Mouse (Mus musculus): ENCODE data around the gene Lrrc74b. TPM values are rescaled to one million over a fixed set of nuclear protein-coding genes. Genes with fewer than 3 reads are reported as not detected.
"Not testable (repeated sequence)": the region's sequence is repeated elsewhere in the genome, so short reads cannot be mapped to it uniquely, and the experiment has no call there.

Lrrc74b gene
- polyA plus RNA-seq, 1 experiment from 2014 or later = not detected

- H3K36me3 ChIP-seq (ENCODE audit: inconsistent target) = no peaks in the 10 kb centered on the region
- 95% methylated on average over 9 of the region's 9 CpGs for WGBS (ENCODE audit: missing documents)
- no peak overlapping the region for H3K4me3 ChIP-seq (ENCODE audit: inconsistent target)
- no peak overlapping the region for H3K27ac ChIP-seq
- H3K79me2 ChIP-seq (ENCODE audit: inconsistent target) = no peaks in the 10 kb centered on the region
These were observed 1.5 kb downstream of the Lrrc74b start for GRCm38 (mm10) chr16:17559396-17560027.

GRCm38 (mm10) chr16:17558811-17559210 is 2.2 kb downstream of the Lrrc74b start:
- H3K79me2 ChIP-seq (ENCODE audit: inconsistent target) = no peaks in the 10 kb centered on the region
- no peak overlapping the region for H3K27ac ChIP-seq
- H3K4me3 ChIP-seq (ENCODE audit: inconsistent target) = no peak overlapping the region
- 12% methylated on average over 5 of the region's 5 CpGs for WGBS (ENCODE audit: missing documents)
- no peaks in the 10 kb centered on the region for H3K36me3 ChIP-seq (ENCODE audit: inconsistent target)

- WGBS (ENCODE audit: missing documents) = 4% methylated on average over 5 of the region's 5 CpGs
- no peaks in the 10 kb centered on the region for H3K36me3 ChIP-seq (ENCODE audit: inconsistent target)
- no peak overlapping the region for H3K4me3 ChIP-seq (ENCODE audit: inconsistent target)
- no peak overlapping the region for H3K27ac ChIP-seq
- no peaks in the 10 kb centered on the region for H3K79me2 ChIP-seq (ENCODE audit: inconsistent target)
These were observed 3.0 kb downstream of the Lrrc74b start for GRCm38 (mm10) chr16:17557947-17558480.

- Histone ChIP-seq H3K79me2 (ENCODE audit: inconsistent target) (no peaks in the 10 kb centered on the region), H3K36me3 (ENCODE audit: inconsistent target) (no peaks in the 10 kb centered on the region), H3K27ac (no peak overlapping the region), H3K4me3 (ENCODE audit: inconsistent target) (no peak overlapping the region)
- WGBS (ENCODE audit: missing documents) = 75% methylated on average over 4 of the region's 4 CpGs
These were observed 4.1 kb downstream of the Lrrc74b start for GRCm38 (mm10) chr16:17556907-17557306.

GRCm38 (mm10) chr16:17556180-17556579 is 4.9 kb downstream of the Lrrc74b start:
- no peak overlapping the region for H3K4me3 ChIP-seq (ENCODE audit: inconsistent target)
- no peaks in the 10 kb centered on the region for H3K79me2 ChIP-seq (ENCODE audit: inconsistent target)
- WGBS (ENCODE audit: missing documents) = 78% methylated on average over 4 of the region's 4 CpGs
- H3K27ac ChIP-seq = no peak overlapping the region
- no peaks in the 10 kb centered on the region for H3K36me3 ChIP-seq (ENCODE audit: inconsistent target)

- peak overlapping the region; percentile 26; the same call in 1 of the 2 replicates for H3K4me3 ChIP-seq (ENCODE audit: inconsistent target)
- H3K36me3 ChIP-seq (ENCODE audit: inconsistent target); H3K27ac ChIP-seq; H3K79me2 ChIP-seq (ENCODE audit: inconsistent target): not testable (repeated sequence)
- WGBS (ENCODE audit: missing documents) = 79% methylated on average over 4 of the region's 4 CpGs
These were observed 6.3 kb downstream of the Lrrc74b start for GRCm38 (mm10) chr16:17554702-17555101.

GRCm38 (mm10) chr16:17553910-17554685 is 6.9 kb downstream of the Lrrc74b start:
- peak overlapping the region; percentile 26 for H3K4me3 ChIP-seq (ENCODE audit: inconsistent target)
- H3K36me3 ChIP-seq (ENCODE audit: inconsistent target) = no peaks in the 10 kb centered on the region
- H3K27ac ChIP-seq = peak overlapping the region; percentile 19; the same call in 1 of the 2 replicates
- 12% methylated on average over 17 of the region's 18 CpGs for WGBS (ENCODE audit: missing documents)
- H3K79me2 ChIP-seq (ENCODE audit: inconsistent target) = no peaks in the 10 kb centered on the region

- H3K4me3 ChIP-seq (ENCODE audit: inconsistent target) = no peak overlapping the region
- no peak overlapping the region for H3K27ac ChIP-seq
- no peaks in the 10 kb centered on the region for H3K36me3 ChIP-seq (ENCODE audit: inconsistent target)
- WGBS (ENCODE audit: missing documents) = 95% methylated on average over 7 of the region's 7 CpGs
- H3K79me2 ChIP-seq (ENCODE audit: inconsistent target) = no peaks in the 10 kb centered on the region
These were observed 8.2 kb downstream of the Lrrc74b start for GRCm38 (mm10) chr16:17552837-17553236.

GRCm38 (mm10) chr16:17542632-17543031 is 18.4 kb downstream of the Lrrc74b start:
- Histone ChIP-seq H3K27ac (no peak overlapping the region), H3K79me2 (ENCODE audit: inconsistent target) (no peaks in the 10 kb centered on the region), H3K36me3 (ENCODE audit: inconsistent target) (no peaks in the 10 kb centered on the region), H3K4me3 (ENCODE audit: inconsistent target) (no peak overlapping the region)
- WGBS (ENCODE audit: missing documents) = 28% methylated on average over 2 of the region's 2 CpGs

- WGBS (ENCODE audit: missing documents) = 100% methylated on average over 2 of the region's 3 CpGs
- Histone ChIP-seq H3K27ac (no peak overlapping the region), H3K4me3 (ENCODE audit: inconsistent target) (no peak overlapping the region), H3K36me3 (ENCODE audit: inconsistent target) (no peaks in the 10 kb centered on the region), H3K79me2 (ENCODE audit: inconsistent target) (no peaks in the 10 kb centered on the region)
These were observed 24.5 kb downstream of the Lrrc74b start for GRCm38 (mm10) chr16:17536584-17536983.

- no peak overlapping the region for H3K4me3 ChIP-seq (ENCODE audit: inconsistent target)
- 88% methylated on average over 14 of the region's 14 CpGs for WGBS (ENCODE audit: missing documents)
- H3K79me2 ChIP-seq (ENCODE audit: inconsistent target) = peaks cover 21% of the 10 kb centered on the region
- peaks cover 6% of the 10 kb centered on the region; the same call in 1 of the 2 replicates for H3K36me3 ChIP-seq (ENCODE audit: inconsistent target)
- H3K27ac ChIP-seq = no peak overlapping the region
These were observed 28.2 kb downstream of the Lrrc74b start for GRCm38 (mm10) chr16:17532676-17533329.

GRCm38 (mm10) chr16:17532271-17532670 is 28.8 kb downstream of the Lrrc74b start:
- 55% methylated on average over 4 of the region's 4 CpGs for WGBS (ENCODE audit: missing documents)
- Histone ChIP-seq H3K4me3 (ENCODE audit: inconsistent target) (no peak overlapping the region), H3K36me3 (ENCODE audit: inconsistent target) (peaks cover 12% of the 10 kb centered on the region), H3K27ac (no peak overlapping the region), H3K79me2 (ENCODE audit: inconsistent target) (peaks cover 21% of the 10 kb centered on the region)

- Histone ChIP-seq H3K4me3 (ENCODE audit: inconsistent target) (peak within 1 kb of the TSS; percentile 89), H3K27ac (peak within 1 kb of the TSS; percentile 64), H3K79me2 (ENCODE audit: inconsistent target) (peaks cover 21% of the 10 kb centered on the region), H3K36me3 (ENCODE audit: inconsistent target) (peaks cover 26% of the 10 kb centered on the region)
- 0% methylated on average over 67 of the region's 67 CpGs for WGBS (ENCODE audit: missing documents)
These were observed 30.3 kb downstream of the Lrrc74b start, which contains the start of gene Thap7 for GRCm38 (mm10) chr16:17530640-17531288. Gene Thap7 (minus strand): TSS chr16:17531136.

- Histone ChIP-seq H3K79me2 (ENCODE audit: inconsistent target) (peaks cover 21% of the 10 kb centered on the region), H3K27ac (peak overlapping the region; percentile 64), H3K36me3 (ENCODE audit: inconsistent target) (peaks cover 33% of the 10 kb centered on the region), H3K4me3 (ENCODE audit: inconsistent target) (peak overlapping the region; percentile 89)
- 13% methylated on average over 16 of the region's 17 CpGs for WGBS (ENCODE audit: missing documents)
These were observed 31.0 kb downstream of the Lrrc74b start for GRCm38 (mm10) chr16:17529981-17530586.
